Mouse (Mus musculus) stomach, embryonic 14.5 days (tissue): ENCODE results near the gene Dppa5a. TPM values are rescaled to one million over a fixed set of nuclear protein-coding genes. Genes with fewer than 3 reads are reported as not detected.
"Not testable (repeated sequence)": the region's sequence is repeated elsewhere in the genome, so short reads cannot be mapped to it uniquely, and the experiment has no call there.

Experiments used
- ATAC-seq: fragments of 200-750 bp; cut with Nextera tagmentation; 2 replicates; pipeline ENCODE4 v1.8.0; 2017; ENCODE audit warnings: low read depth, moderate TSS enrichment; ENCODE audit not compliant: insufficient number of reproducible peaks, insufficient read depth, low FRiP score
- H3K27ac ChIP-seq: fragments of 300-500 bp; sonication (generic); 2 replicates; pipeline ENCODE4 v1.5.1; 2014; ENCODE audit warnings: mild to moderate bottlenecking, low read length, moderate library complexity, mixed read lengths
- H3K27me3 ChIP-seq: fragments of 300-500 bp; sonication (generic); 2 replicates; pipeline ENCODE4 v1.6.1; 2014; ENCODE audit warnings: low read length, control low read depth, mixed read lengths; ENCODE audit not compliant: control insufficient read depth, insufficient read depth
- H3K36me3 ChIP-seq: fragments of 300-500 bp; sonication (generic); 2 replicates; pipeline ENCODE4 v1.6.1; 2014; ENCODE audit warnings: mild to moderate bottlenecking, control low read depth, low read length, moderate library complexity, mixed read lengths; ENCODE audit not compliant: control insufficient read depth, insufficient read depth
- H3K4me1 ChIP-seq: fragments of 300-500 bp; sonication (generic); 2 replicates; pipeline ENCODE4 v1.6.1; 2014; ENCODE audit warnings: low read length, control low read depth, mixed read lengths; ENCODE audit not compliant: control insufficient read depth, insufficient read depth
- H3K4me2 ChIP-seq: fragments of 300-500 bp; sonication (generic); replicated peaks from 2 replicates; pipeline ENCODE4 v1.6.1; 2014; ENCODE audit warnings: low read depth, low read length, control low read depth
- H3K4me3 ChIP-seq: fragments of 300-500 bp; sonication (generic); 2 replicates; pipeline ENCODE4 v1.5.1; 2014; ENCODE audit warnings: low read depth, low read length, control low read depth
- H3K9ac ChIP-seq: fragments of 300-500 bp; sonication (generic); replicated peaks from 2 replicates; pipeline ENCODE4 v1.6.1; 2014; ENCODE audit warnings: low read depth, mild to moderate bottlenecking, control low read depth, low read length, moderate library complexity, mixed read lengths
- H3K9me3 ChIP-seq: fragments of 300-500 bp; sonication (generic); 2 replicates; pipeline ENCODE4 v1.6.1; 2016; ENCODE audit warnings: low read depth, low read length, control low read depth; ENCODE audit not compliant: control insufficient read depth
- WGBS: fragments of 180-500 bp; shearing (Covaris S2); extraction: QIAGEN DNeasy Blood & Tissue Kit; methylation state at CpG from one replicate; pipeline ENCODE4 v1.1.7; 2014; 5-methylcytosine and 5-hydroxymethylcytosine counted together
- polyA plus RNA-seq: library from polyadenylated mRNA; unstranded; fragments of >200 nt; fragmentation: Nextera tagmentation; extraction: Ambion mirVana; gene quantifications from 2 replicates; pipeline ENCODE4 v1.2.1, GENCODE M21; 2014

Gene Dppa5a
- polyA plus RNA-seq, 1 experiment from 2014 or later = not detected

DNA sequence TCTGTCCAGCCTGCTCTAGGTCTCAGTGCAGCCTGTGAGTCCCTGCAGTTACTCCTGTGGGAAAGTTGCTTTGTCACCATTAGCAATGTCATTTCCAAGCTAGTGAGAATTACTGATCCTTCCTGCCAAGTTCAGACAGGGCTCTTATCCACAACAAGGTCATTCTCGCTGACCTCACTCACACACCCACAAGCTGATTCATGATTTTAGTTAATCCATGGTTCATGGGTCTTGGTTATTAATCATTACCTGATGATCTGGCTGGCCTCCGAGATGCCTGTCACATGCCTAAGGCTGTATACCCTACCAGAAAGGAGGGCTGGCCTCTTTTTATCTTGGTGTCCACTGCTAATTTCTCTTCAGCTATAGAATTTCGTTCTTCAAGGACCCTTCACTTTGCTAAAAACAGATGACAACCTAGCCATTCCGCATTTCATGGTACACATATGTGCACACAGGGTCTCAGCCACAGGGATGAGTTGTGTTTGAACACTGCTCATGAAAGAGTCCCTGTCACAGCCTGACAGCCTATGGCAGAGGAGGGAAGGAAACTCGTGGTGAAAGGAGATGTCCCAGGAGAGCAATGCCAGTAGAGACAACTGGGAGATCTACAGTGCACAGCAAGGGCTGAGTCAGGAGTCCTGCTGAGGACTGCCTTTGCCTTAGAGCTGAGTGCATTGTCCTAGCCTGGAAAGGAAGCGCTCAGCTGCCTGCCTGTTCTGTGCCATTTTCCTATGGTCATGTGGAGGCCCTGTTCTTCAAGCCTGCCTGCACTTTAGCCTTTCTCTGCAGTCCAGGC lies 19.6 kb downstream of the Dppa5a start:
- H3K4me1 ChIP-seq, H3K27ac ChIP-seq, H3K27me3 ChIP-seq, H3K4me3 ChIP-seq, H3K9me3 ChIP-seq, H3K36me3 ChIP-seq, H3K9ac ChIP-seq, ATAC-seq, H3K4me2 ChIP-seq: not testable (repeated sequence)
- 55% methylated on average over 6 of the region's 6 CpGs for WGBS

DNA sequence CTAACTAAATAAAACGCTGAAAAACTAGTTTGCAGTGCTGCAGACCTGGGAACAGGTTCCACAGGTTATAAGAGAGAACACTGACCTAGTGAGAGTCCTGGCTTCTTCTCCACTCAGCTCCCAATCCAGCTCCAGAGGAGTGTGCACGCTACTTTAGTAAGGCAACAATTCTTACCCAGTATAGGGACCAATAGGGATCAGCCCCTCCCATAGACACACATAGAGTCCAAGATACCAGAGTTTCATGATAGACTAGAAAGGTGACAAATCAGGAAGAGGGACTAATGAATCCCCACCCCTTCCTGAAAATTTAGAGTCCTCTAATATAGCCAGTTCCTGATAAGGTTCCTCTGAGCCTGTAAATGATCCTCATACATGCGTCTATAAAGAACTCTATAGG lies 21.0 kb downstream of the Dppa5a start:
- H3K36me3 ChIP-seq = no peaks in the 10 kb centered on the region
- ATAC-seq = peak; percentile 81
- no peaks in the 10 kb centered on the region for H3K4me1 ChIP-seq
- 54% methylated on average over 3 of the region's 3 CpGs for WGBS
- no peak overlapping the region for H3K27ac ChIP-seq
- no peak overlapping the region for H3K9ac ChIP-seq
- no peak overlapping the region for H3K4me2 ChIP-seq
- no peaks in the 10 kb centered on the region for H3K9me3 ChIP-seq
- no peak overlapping the region for H3K4me3 ChIP-seq
- H3K27me3 ChIP-seq = no peaks in the 10 kb centered on the region

DNA sequence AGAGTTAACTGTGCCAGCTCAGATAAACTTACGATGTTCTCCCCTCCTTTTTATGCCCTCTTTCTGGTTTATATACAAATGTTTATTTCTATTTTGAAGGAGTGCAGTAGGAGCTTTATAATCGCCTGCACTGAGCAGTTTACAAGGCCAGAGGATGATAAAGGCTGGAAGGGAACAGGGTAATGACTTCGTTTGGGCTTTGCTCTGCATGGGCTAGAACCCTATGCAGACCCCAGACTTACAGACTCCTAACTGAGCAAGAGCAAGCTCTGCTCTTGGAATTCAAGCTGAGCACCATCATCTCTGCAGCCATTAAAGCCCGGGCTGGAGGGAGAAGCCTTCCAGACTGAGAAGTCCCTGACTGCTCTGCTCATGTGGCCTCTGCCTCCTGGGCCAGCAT lies 22.7 kb downstream of the Dppa5a start:
- not testable (repeated sequence) for H3K9me3 ChIP-seq, H3K9ac ChIP-seq, ATAC-seq, H3K27ac ChIP-seq, H3K4me1 ChIP-seq, H3K27me3 ChIP-seq, H3K36me3 ChIP-seq, H3K4me3 ChIP-seq, H3K4me2 ChIP-seq
- 59% methylated on average over 4 of the region's 4 CpGs for WGBS

DNA sequence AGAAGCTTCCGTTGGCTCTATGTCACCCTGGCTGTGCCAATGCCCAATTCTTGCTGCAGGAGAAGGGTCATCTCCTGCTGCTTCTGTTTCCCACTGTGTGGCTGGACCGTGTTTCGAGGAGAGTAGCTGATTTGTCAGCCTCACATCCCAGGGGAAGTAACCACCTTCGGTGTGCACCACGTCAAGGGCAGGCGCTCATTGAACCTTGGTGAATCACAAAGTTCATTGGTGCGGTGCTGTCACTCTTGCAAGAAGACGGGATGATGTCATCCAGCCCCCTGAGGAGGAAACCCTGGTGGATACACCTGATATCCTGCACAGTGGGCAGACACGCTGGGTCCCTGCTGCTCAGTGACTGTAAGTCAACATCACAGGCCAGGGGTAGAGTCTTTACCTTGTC lies 24.9 kb downstream of the Dppa5a start:
- 82% methylated on average over 9 of the region's 9 CpGs for WGBS

DNA sequence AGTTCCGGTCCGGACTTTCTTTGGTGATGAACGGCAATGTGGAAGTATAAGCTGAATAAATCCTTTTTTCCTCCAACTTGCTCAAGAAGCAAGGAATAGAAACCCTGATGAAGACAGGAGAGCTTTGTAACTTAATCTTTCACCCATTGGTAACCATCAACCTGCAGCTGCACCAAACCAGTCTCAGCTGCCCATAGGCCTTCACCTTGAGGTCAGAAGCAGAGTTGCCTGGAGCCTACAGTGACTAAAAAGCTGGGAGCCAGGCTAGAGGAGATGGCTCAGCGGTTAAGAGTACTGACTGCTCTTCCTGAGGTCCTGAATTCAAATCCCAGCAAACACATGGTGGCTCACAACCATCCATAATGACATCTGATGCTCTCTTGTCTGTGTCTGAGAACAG lies 25.5 kb downstream of the Dppa5a start:
- WGBS = 81% methylated on average over 4 of the region's 4 CpGs

More for the DNA sequence above, 24.9 kb downstream of the Dppa5a start:
- H3K27ac ChIP-seq, H3K27me3 ChIP-seq, H3K4me1 ChIP-seq, H3K9me3 ChIP-seq, H3K4me2 ChIP-seq, H3K36me3 ChIP-seq, H3K9ac ChIP-seq, ATAC-seq, H3K4me3 ChIP-seq: not testable (repeated sequence)

DNA sequence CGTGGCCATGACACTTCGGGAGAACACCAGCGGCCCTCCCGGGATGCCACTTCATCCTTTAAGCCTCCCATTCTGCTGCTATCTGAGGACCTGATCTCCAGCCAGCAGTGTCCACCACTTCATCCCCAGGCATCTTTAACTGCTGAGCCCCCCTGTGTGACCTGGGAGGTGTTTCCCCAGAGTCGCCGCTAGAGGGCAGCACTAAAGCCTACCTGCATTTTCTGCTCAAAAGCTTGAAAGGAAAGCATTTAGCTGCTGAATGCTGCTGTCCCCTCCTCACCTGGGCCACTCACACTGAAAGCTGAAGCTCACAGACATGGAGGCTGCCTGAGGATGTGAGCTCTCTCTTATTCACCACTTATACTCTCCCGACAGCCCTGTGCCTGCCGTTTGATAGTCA lies 27.7 kb downstream of the Dppa5a start:
- H3K36me3 ChIP-seq, H3K9me3 ChIP-seq, H3K4me3 ChIP-seq, H3K9ac ChIP-seq, H3K4me1 ChIP-seq, H3K27me3 ChIP-seq, ATAC-seq, H3K27ac ChIP-seq, H3K4me2 ChIP-seq: not testable (repeated sequence)
- 24% methylated on average over 8 of the region's 8 CpGs for WGBS

More for the DNA sequence above, 25.5 kb downstream of the Dppa5a start:
- H3K9me3 ChIP-seq, H3K4me1 ChIP-seq, H3K4me2 ChIP-seq, H3K9ac ChIP-seq, H3K27me3 ChIP-seq, H3K4me3 ChIP-seq, ATAC-seq, H3K27ac ChIP-seq, H3K36me3 ChIP-seq: not testable (repeated sequence)

DNA sequence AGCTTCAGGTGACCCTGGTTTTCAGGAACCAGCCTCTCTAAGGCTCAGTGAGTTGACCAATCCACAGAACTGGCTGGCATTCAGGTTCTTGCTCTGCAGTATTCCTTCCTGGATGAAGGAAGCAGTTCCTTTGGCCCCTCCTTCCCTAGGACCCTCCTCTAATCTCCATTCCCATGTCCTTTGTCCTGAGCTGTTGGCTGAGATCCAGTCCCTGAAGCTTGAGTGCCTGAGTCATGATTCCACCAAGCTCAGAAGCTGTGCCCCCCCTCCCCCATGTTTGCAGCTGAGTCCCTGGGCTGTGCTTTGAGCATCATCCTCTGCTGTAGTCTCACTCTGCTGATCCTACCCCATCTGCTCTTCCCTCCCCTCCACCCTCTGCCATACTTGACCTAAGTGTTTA lies 30.9 kb downstream of the Dppa5a start:
- not testable (repeated sequence) for H3K27me3 ChIP-seq, H3K4me1 ChIP-seq, H3K36me3 ChIP-seq, H3K9me3 ChIP-seq, H3K4me2 ChIP-seq, ATAC-seq, H3K9ac ChIP-seq, H3K4me3 ChIP-seq, H3K27ac ChIP-seq

DNA sequence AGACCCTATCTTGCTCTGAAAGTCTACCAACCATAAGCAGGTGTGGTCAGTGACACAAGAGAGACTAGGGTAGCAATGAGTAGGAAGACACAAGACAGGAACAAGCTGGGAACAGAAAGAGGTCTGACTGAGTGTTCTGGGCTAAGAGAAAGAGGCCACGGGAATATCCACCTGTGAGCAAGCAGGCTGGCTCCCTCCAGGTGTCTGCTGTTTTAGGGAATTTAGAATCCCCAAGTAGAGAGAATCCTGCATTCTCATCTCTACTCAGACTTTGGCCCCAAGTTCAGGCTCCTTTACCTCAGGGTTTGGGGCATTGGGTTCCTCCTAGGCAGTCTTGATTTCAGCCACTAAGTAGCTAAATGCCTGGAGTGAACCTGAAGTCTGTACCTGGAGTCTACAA lies 40.7 kb downstream of the Dppa5a start, which contains the start of gene Omt2b:
Gene Omt2b, plus strand, starts transcription at position 301 of the 400 bp plus-strand sequence.
- not testable (repeated sequence) for H3K9me3 ChIP-seq, H3K4me2 ChIP-seq, H3K4me1 ChIP-seq, ATAC-seq, H3K9ac ChIP-seq, H3K27ac ChIP-seq, H3K4me3 ChIP-seq, H3K27me3 ChIP-seq, H3K36me3 ChIP-seq
- WGBS = 91% methylated on average over 1 of the region's 1 CpGs

DNA sequence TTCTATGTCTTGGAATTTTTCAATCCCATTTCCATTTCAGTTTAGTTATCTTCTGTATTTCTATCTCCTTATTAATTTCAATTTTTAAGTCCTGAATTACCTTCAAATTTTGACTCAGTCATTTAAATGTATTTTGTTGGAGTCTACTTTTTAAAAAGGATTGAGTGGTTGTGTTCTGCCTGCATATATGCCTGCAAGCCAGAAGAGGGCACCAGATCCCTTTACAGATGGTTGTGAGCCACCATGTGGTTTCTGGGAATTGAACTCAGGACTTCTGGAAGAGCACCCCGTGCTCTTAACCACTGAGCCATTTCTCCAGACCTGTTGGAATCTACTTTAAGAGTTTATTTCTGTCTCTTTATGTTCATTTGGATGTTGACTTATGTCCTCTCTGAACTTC lies 48.5 kb downstream of the Dppa5a start:
- Histone ChIP-seq H3K9me3 (no peaks in the 10 kb centered on the region), H3K9ac (no peak overlapping the region), H3K4me3 (no peak overlapping the region), H3K36me3 (no peaks in the 10 kb centered on the region), H3K27ac (no peak overlapping the region), H3K27me3 (no peaks in the 10 kb centered on the region), H3K4me2 (no peak overlapping the region), H3K4me1 (no peaks in the 10 kb centered on the region)
- 32% methylated on average over 1 of the region's 1 CpGs for WGBS
- ATAC-seq = no peak
